Mouse (Mus musculus) embryo, embryonic 10.5 days (tissue): ENCODE results near the gene Btbd35f28.
"Not testable (repeated sequence)": the region's sequence is repeated elsewhere in the genome, so short reads cannot be mapped to it uniquely, and the experiment has no call there.

Experiments used
- DNase-seq: peaks from one replicate; pipeline ENCODE4 v3.0.0-alpha.2; 2015; ENCODE audit warnings: low spot score

The Btbd35f28 gene

DNA sequence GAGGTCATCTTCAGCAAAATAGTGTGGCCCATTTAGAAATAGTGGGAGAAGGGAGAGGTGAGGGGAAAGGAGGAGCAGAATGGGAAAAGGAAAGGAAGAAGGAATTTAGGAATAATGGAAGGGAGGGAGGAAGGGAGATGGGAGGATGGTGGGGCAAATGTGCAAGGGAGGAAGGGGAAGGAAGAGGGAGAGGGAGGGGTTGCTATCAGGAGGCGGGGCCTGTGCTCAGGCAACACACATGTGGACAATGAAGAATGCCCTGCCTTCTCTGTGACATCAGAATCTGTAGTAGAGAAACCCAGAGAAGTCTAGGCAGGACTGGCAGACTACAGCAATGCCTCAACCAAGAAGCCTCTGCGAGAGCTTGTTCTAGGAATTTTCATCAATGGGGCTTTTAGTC, at the start of gene Btbd35f28:
TSS of gene Btbd35f28 (plus strand) at position 301 of the 400 bp plus-strand sequence.
- DNase-seq, result not testable (repeated sequence)
